Mouse (Mus musculus) Patski (cell line): ENCODE results near the gene Gm6020. TPM values are rescaled to one million over a fixed set of nuclear protein-coding genes. Genes with fewer than 3 reads are reported as not detected.

Experiments
- ATAC-seq: fragments of 100-300 bp; one replicate; pipeline ENCODE4 v1.8.0; 2021
- CTCF ChIA-PET: fragments of 350-600 bp; sonication (Branson Sonifier 250); formaldehyde crosslinking; loops from one replicate; lab custom pipeline; 2022; ENCODE audit warnings: inconsistent platforms; lab: Charles Lee
- POLR2A ChIA-PET: fragments of 350-600 bp; sonication (Branson Sonifier 250); formaldehyde crosslinking; loops from one replicate; lab custom pipeline; 2022; ENCODE audit warnings: antibody characterized with exemption, inconsistent platforms; lab: Charles Lee
- DNase-seq: peaks from one replicate; pipeline ENCODE4 v3.0.0-alpha.2; 2011; ENCODE audit warnings: low read depth, low spot score
- H3K27me3 ChIP-seq: fragments of 371-371 bp; one replicate; pipeline ENCODE4 v1.5.1; 2021
- CTCF ChIP-seq: fragments of 100-300 bp; IDR thresholded peaks from one replicate; pipeline ENCODE4 v1.5.1; 2021
- in situ Hi-C: fragments of 300-500 bp; cut with MboI; formaldehyde crosslinking; loops from 3 replicates; pipeline ENCODE4 v1.11.1; 2018; ENCODE audit warnings: low pct_unique_long_range_greater_than_20kb, mixed read lengths
- polyA plus RNA-seq: library from polyadenylated mRNA; unstranded; gene quantifications from one replicate; pipeline ENCODE4 v1.2.3, GENCODE M21; 2021

Gene Gm6020
- polyA plus RNA-seq, 1 experiment from 2014 or later = not detected

DNA sequence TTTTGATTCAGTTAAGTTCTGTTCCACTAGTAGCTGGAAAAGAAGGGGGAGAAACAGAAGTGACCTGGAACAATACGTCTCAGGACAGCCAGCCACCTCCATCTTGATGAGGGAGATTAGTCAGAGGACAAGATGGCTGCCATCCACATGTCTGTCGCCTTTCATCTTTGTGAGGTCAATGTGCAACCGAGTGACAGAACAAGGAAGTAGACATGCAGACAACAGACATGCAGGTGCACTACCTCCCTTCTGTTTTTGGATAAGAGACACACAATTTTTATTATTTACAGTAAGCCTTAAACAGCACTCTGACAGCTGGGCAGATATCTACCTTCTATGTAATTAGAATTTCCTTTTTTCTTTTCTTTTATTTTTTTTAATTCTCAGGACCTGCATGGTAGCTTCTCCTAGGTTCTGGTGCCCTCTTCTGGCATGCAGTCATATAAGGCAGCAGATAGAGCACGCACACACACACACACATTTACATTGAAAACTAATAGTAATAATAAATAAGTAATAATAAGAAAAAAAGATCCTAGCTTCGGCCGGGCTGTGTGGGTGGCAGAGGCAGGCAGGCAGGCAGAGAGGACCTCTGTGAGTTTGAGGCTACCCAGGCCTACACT lies 40.1 kb downstream of the Gm6020 start:
- peak; percentile 71 for DNase-seq
- in situ Hi-C loops = no loop called here

DNA sequence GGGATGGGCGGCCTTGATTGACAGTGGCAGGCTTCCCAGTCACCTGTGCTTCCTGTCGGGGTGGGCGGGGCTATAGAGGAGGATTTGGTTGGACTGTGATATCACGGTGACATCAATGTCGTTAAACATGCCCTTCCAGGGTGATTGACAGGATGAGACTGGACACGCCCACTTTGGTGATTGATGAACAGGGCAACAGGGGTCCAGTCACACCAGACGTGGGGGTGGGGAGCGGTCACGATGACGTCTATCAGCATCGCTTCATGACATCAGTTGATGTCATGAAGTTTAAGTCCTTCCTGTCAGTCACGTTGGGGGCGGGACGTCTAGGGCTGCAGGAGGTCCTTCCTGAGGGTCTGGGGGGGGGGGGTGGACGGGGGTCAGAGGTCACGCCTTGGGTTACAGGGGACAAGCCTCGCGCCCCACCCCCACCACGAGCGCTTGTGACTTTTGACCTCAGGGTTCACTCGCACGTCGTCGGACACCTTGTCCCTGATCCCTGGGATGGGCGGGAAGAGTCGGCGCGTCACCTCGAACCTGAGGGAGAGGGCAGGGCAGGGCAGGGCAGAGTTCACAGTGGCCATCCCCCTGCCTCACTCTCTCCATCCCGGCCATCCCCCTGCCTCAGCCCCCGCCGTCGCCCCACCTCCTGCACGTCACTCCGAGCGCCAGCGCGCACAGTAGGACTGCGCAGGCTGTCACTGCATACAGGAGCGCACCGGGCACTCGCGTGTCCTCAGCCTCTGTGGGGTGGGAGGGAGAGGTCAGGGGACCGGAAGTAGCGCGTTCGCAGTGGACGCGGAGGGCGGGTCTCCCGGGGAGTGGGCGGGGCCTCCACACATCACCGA lies 41.2 kb downstream of the Gm6020 start:
- TF ChIP-seq CTCF = no peak
- no peak for ATAC-seq
- in situ Hi-C loops = no loop called here
- DNase-seq = no peak
- ChIA-PET POLR2A (no interaction called here), CTCF (no interaction called here)
- H3K27me3 ChIP-seq = peaks cover 9% of the 10 kb centered on the region

More for the DNA sequence above, 40.1 kb downstream of the Gm6020 start:
- ATAC-seq = no peak
- ChIA-PET CTCF (no interaction called here), POLR2A (no interaction called here)
- H3K27me3 ChIP-seq = peaks cover 10% of the 10 kb centered on the region
- TF ChIP-seq CTCF = no peak

DNA sequence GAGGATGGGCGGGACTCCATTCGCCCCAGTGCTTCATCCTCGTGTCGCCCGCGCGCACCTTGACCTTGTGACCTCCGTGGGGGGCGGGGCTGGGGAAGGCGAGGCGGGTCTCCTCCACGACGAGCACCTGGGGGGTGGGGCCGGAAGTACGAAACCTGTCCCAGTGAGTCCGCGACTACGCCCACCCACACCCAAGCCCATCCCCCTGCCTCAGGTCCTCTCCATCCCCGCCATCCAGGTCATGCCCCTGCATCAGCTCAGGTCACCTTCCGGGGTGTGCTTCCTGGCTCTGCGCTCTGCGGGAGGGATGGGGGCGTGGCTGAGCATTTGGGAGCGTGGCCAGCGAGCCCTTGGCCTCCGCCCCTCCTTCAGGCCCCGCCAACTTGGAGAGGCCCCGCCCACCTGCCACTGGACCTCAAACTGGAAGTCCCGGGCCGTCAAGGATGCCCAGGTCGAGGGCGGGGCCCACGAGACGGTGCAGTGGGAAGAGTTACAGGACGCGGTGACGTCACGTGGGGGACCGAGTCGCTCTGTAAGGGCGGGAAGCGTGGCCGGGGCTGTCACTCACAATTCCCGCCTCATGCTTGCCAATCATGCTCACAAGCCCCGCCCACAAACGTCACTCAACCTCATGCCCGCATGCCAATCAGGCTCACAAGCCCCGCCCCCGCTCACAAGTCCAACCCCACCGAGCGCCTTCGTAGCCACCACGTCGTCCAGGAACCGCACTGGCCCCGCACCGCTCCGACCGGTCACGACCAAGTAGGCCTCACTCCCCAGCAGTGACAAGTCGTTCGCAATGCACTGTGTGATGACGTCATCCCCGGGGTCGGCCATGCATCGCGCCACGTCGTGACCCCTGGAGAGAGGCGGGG lies 42.1 kb downstream of the Gm6020 start:
- in situ Hi-C loops = no loop called here
- ChIA-PET CTCF (no interaction called here), POLR2A (no interaction called here)
- peak; percentile 8 for ATAC-seq
- no peak for TF ChIP-seq CTCF
- H3K27me3 ChIP-seq = peaks cover 7% of the 10 kb centered on the region
- no peak for DNase-seq

DNA sequence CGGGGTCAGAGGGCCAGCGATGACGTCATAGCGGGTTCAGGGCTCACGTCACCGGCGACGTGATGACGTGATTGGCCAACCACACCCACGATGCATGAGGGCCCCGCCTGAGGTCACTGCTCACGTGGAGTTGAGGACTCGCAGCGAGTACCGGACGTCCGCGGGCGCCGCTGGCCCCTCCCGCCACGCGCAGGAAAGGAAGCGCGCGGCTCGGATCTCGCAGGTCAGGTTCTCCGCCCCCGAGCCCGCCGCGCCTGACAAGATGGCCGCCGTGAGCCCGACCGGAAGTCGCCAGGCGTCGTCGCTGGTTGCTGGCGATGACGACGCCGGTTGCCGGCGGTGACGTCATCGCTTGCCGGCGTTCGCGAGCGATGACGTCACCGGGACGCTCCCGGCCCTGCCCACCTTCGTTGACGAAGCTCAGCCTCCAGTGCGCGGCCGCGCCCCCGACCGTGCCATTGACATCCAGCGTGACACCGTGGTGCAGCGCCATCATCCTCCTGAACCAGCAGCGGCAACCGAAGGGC lies 42.8 kb downstream of the Gm6020 start:
- TF ChIP-seq CTCF = no peak
- peaks cover 7% of the 10 kb centered on the region for H3K27me3 ChIP-seq
- ATAC-seq (peak; percentile 28), DNase-seq (peak; percentile 57)
- CTCF ChIA-PET = no interaction called here
- POLR2A ChIA-PET = no interaction called here
- in situ Hi-C loops = no loop called here

- ATAC-seq (peak; percentile 65), DNase-seq (peak; percentile 75)
- H3K27me3 ChIP-seq = peaks cover 7% of the 10 kb centered on the region
- no peak for TF ChIP-seq CTCF
- in situ Hi-C loops = no loop called here
- ChIA-PET POLR2A (no interaction called here), CTCF (no interaction called here)
These were observed 43.5 kb downstream of the Gm6020 start for GRCm38 (mm10) chr19:61226928-61227854.

- ChIA-PET POLR2A (no interaction called here), CTCF (interaction anchor here (1.4 kb wide), 1 partner anchor 31 kb away, joined by 4 read pairs; no protein-coding TSS in a partner anchor)
- no peak for ATAC-seq
- H3K27me3 ChIP-seq = peaks cover 7% of the 10 kb centered on the region
- no peak for DNase-seq
- in situ Hi-C loops = no loop called here
- no peak for TF ChIP-seq CTCF
These were observed 44.4 kb downstream of the Gm6020 start, which contains the start of gene Csf2ra for GRCm38 (mm10) chr19:61227941-61228701. Csf2ra (minus strand) TSS chr19:61228429.

Other genes with a start within 250 kb of the Gm6020 start
- 14.6 TPM for gene Zfp950, start 43.0 kb upstream of the Gm6020 start, polyA plus RNA-seq
- 0.32 TPM for gene Gm7102, start 7.6 kb upstream of the Gm6020 start, polyA plus RNA-seq
- 21.5 TPM for gene Csf2ra, start 44.5 kb downstream of the Gm6020 start, polyA plus RNA-seq
- gene Gm21060, start 113.2 kb downstream of the Gm6020 start, polyA plus RNA-seq = not detected